Mouse (Mus musculus) heart, postnatal 25 days (tissue): ENCODE data around the gene Stub1. TPM values are rescaled to one million over a fixed set of nuclear protein-coding genes. Genes with fewer than 3 reads are reported as not detected.
"Not testable (repeated sequence)": the region's sequence is repeated elsewhere in the genome, so short reads cannot be mapped to it uniquely, and the experiment has no call there.

Experiments used
- DNase-seq: peaks from one replicate; pipeline ENCODE4 v3.0.0; 2022; ENCODE audit warnings: low spot score
- intact Hi-C: fragments of 180-260 bp; cut with DNase I; formaldehyde crosslinking; loops from one replicate; pipeline ENCODE4 v1.15.1; 2025
- total RNA-seq, 2 experiments: library from RNA; stranded (reverse); gene quantifications; 2 replicates each; pipeline ENCODE4 v1.2.3; 2021

Gene Stub1
- total RNA-seq, 2 experiments from 2014 or later, result 114 to 117 TPM

DNA sequence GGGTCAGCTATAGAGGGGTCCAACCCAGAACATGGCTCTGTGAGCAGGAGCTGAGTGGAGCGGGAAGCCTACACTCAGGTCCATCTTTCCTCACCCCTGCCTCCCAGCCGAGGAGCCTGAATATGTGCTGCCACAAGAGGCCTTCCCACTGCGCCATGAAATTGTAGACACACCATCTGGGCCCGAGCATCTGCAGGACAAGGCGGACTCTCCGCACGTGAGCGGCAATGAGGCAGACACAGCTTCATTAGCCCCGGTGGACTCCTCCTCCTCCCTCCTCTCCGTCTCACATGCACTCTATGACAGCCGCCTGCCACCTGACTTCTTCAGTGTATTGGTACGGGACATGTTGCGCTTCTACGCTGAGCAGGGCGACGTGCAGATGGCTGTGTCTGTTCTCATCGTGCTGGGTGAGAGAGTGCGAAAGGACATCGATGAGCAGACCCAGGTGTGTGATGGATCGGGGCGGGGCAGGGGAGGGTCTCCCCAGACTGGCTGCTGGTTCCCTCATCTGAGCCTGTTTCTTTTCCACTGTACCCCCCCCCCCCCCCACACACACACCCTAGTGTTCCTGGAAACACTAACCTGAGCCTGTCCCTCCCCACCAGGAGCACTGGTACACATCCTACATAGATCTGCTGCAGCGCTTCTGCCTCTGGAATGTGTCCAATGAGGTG is 5.5 kb downstream of the Stub1 start:
- DNase-seq, result no peak
- intact Hi-C loops, result no loop called here

- intact Hi-C loops, result no loop called here
- no peak for DNase-seq
These were observed 6.2 kb downstream of the Stub1 start for GRCm38 (mm10) chr17:25827011-25827410.

DNA sequence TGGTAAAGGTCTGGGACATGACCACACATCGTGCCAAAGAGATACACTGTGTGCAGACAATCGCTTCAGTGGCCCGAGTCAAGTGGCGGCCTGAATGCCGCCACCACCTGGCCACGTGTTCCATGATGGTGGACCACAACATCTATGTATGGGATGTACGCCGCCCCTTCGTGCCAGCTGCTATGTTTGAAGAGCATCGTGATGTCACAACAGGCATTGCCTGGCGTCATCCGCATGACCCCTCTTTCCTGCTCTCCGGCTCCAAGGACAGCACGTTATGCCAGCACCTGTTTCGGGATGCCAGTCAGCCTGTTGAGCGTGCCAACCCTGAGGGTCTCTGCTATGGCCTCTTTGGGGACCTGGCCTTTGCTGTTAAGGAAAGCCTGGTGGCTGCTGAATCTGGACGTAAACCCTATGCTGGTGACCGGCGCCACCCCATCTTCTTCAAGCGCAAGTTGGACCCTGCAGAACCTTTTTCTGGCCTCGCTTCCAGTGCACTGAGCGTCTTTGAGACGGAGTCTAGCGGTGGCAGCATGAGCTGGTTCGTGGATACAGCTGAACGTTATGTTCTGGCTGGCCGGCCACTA is 7.1 kb downstream of the Stub1 start:
- DNase-seq, result no peak
- intact Hi-C loops, result no loop called here

DNA sequence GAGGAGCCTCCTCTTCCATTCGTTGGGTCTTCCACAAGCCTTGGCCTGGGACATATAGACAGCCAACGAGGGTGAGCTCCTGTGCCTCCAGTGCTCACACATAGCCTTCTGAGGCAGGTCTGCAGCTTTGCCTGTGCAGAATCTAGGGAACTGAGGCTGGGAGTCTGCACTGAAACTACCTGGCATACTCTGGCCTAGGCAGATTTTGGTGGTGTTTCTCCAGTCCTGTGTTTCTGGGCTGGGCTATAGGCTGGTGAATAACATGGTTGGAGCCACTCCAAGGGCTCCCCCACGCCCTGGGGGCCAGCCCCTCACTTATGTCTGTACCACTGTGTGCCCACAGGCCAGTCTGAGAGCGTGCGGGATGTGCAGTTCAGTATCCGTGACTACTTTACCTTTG is 7.9 kb downstream of the Stub1 start:
- intact Hi-C loops, result no loop called here

GRCm38 (mm10) chr17:25824362-25825142 is 8.7 kb downstream of the Stub1 start:
- intact Hi-C loops, result no loop called here
- no peak for DNase-seq

More for the DNA sequence above, 7.9 kb downstream of the Stub1 start:
- no peak for DNase-seq

- intact Hi-C loops, result loop anchor here (2.0 kb wide), 1 partner anchor 27 kb away; the partner anchor contains the start of gene Metrn
These were observed 9.8 kb downstream of the Stub1 start, which contains the start of gene Wdr24 for GRCm38 (mm10) chr17:25823452-25823851. TSS of gene Wdr24 (plus strand) at chr17:25823627.

DNA sequence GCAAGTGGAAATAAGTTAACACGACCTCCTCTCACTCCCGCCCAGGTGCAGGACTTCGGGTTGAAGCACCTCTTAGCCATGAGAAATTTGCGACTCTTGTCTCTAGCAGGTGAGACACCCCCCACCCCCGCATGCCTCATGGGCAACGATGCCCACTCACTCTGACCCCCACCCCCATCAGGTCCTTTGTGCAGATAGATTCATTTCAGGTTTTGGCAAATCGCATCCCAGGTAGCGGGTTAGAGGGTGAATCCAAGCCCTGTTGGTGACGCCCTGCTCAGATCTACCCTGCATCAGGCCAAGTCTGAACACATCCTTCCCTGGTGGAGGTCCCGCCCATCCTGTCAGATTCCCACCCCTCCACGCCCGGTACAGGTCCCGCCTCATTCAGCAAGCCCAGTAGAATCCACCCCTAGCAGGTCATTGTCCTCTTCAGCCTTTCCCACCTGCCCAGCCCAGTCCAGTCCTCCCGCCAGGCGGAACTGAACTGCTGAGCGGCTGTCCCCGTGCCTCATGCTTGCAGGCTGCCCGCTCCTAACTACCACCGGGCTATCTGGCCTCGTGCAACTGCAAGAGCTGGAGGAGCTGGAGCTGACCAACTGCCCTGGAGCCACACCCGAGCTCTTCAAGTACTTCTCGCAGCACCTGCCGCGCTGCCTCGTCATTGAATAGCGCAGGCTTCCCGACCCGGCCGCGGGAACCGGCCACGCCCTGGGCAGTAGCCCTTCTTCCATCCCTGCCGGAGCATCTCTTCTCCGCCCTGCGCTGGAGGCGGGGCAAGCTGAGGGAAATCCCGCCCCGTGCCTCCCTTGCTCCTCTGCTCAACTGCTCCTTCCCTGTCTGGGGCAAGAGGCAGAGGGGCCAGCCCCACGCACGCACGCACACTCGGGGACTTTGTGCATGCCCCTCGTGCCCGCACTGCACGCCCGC is 14.1 kb downstream of the Stub1 start:
- intact Hi-C loops, result no loop called here
- DNase-seq, result no peak

More at GRCm38 (mm10) chr17:25823452-25823851, 9.8 kb downstream of the Stub1 start, which contains the start of gene Wdr24:
- DNase-seq, result no peak

DNA sequence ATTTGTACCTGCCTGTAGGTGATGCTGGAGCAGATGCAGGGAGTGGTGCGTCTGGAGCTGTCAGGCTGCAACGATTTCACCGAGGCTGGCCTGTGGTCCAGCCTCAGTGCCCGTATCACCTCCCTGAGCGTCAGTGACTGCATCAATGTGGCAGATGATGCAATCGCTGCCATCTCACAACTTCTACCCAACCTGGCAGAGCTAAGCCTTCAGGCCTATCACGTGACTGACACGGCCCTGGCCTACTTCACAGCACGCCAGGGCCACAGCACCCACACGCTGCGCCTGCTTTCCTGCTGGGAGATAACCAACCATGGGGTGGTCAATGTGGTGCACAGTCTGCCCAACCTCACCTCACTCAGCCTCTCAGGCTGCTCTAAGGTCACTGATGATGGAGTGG is 15.5 kb downstream of the Stub1 start:
- no peak for DNase-seq
- intact Hi-C loops, result no loop called here

DNA sequence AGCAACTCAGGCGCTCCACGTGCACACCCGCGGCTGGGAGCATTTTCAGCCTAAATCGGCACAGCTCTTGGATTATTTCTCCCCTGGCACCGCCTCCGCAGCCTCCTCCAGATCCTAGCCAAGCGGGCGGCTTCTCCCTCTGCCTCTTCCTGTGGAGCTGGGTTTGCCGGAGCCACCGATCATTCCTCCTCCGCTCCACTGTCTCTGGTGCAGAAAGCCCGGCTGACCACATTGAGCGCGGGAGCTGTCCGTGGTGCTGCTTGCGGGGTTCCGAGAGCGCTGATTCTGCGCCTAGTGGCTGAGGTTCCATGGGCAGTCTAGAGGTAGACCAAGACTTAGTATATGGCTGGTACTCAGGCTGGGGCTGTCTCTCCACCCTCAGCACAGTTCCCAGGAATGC is 19.7 kb downstream of the Stub1 start:
- no peak for DNase-seq
- intact Hi-C loops, result no loop called here

- intact Hi-C loops, result no loop called here
- DNase-seq, result no peak
These were observed 22.3 kb downstream of the Stub1 start for GRCm38 (mm10) chr17:25810890-25811289.

- DNase-seq, result no peak
- intact Hi-C loops, result loop anchor here (10.0 kb wide), 1 partner anchor 335 kb away; no protein-coding TSS in a partner anchor
These were observed 23.4 kb downstream of the Stub1 start for GRCm38 (mm10) chr17:25809606-25810340.

DNA sequence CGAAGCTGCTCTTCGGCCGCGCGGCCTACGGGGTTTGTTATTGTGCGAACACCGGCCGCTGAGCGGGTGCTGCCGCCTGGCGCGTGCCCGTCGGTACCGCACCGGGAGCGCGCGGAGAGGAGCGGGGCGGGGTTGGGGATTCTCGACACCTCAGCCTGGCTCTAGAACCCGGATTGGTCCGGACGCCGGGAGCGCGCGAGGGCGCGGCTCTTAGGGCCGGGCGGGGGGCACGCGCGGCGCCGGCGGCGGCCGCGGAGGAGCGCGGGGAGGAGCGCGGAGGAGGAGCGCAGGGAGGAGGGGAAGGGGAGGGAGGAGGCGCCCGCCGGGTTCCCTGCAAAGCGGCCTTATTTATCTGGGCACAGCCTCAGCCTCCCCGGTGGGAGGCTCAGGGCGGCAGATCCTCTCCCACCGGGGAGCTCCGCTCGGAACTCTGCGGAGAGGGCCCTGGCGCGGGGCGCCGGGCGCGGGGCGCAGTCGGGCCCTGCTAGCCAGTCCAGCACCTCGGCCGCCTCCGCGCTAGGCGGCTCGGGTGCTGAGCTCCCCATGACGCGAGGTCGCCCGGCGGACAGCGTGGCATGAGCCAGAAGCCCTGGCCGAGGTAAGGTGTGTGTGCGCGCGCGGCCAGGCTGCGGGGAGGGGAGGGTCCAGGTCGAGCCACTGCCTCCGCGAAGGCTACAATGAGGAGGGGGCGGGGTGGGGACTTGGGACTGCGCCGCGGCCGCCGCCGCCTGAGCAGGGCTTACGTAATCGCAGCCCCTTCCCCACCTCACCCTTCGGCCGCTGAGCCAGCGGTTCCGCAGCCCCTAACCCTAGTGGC is 24.2 kb downstream of the Stub1 start, which contains the start of gene Fbxl16:
Gene Fbxl16, plus strand, starts transcription at position 297 of the 817 bp plus-strand sequence.
- intact Hi-C loops, result loop anchor here (10.0 kb wide), 1 partner anchor 334 kb away; no protein-coding TSS in a partner anchor
- peak; percentile 51 for DNase-seq

DNA sequence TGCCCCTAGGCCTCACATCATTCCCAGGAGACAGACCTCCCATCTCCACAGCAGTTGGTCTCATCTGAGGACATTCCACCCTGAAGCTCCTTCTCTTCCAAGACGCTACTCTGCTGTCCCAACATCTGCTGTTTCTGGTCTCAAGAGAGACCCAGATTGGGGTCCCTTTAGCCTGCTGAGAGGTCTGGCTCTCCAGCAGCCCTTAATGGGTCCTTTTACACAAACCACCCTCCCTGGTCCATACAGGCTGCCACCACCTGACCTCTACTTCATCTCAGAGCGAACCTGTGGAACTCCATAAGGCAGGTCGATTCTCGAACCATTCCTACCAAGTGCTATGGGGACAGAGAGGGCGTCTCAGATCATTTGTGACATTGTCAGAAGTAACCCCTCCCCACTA is 25.2 kb downstream of the Stub1 start:
- DNase-seq, result no peak
- intact Hi-C loops, result loop anchor here (10.0 kb wide), 1 partner anchor 333 kb away; no protein-coding TSS in a partner anchor

DNA sequence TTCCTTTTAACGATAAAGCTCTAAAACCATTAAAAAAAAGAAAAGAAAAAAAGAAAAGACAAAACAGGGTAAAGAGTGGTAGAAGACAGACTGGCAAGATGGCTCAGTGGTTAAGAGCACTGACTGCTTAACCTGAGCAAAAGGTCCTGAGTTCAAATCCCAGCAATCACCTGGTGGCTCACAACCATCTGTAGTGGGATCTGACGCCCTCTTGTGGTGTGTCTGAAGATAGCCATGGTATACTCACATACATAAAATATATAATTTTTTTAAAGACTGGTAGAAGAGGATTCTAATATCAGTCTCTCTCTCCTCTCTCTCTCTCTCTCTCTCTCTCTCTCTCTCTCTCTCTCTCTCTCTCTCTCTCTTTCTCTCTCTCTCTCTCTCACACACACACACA is 25.8 kb downstream of the Stub1 start:
- not testable (repeated sequence) for DNase-seq
- intact Hi-C loops, result loop anchor here (10.0 kb wide), 1 partner anchor 333 kb away; no protein-coding TSS in a partner anchor

DNA sequence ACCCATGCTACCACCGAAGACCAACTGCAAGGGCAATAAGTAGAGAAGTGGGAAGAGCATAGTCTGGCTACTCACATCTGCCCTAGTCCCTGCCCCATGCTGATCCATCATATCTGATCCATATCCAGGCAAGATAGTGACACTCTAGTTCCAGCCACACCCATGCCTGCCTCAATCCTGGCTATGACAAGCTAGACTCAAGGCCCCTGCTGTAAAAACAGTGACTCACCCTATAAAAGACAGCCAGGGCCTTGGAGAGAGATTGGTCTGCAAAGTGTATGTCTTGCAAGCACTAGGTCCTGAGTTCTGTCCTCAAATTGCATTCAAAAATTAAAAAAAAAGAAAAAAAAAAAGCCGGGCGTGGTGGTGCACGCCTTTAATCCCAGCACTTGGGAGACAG is 26.7 kb downstream of the Stub1 start:
- intact Hi-C loops, result loop anchor here (10.0 kb wide), 1 partner anchor 332 kb away; no protein-coding TSS in a partner anchor
- DNase-seq, result no peak

GRCm38 (mm10) chr17:25802825-25803517 is 30.2 kb downstream of the Stub1 start:
- DNase-seq, result no peak
- intact Hi-C loops, result loop anchor here (10.0 kb wide), 1 partner anchor 328 kb away; no protein-coding TSS in a partner anchor

DNA sequence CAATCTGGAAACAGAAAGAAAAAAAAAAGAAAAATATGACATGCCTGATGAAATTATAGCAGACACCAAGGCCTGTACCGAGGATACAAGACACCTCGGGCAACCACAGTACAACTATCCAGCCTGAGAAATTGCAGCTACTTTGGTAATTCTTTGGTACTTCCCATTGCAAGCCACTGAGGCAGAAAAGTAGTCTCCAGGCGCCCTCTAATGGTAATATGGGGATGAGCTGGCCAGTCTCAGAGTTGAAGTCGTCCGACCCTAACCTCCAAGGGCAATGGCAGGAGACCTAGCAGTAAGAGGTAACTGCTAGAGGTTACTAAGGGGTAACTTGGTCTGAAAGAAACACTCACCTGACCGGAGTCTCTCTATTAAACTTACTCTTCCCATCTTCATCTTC is 32.2 kb downstream of the Stub1 start:
- no peak for DNase-seq
- intact Hi-C loops, result loop anchor here (1.0 to 10.0 kb wide), 3 partner anchors 28 to 326 kb away; partner anchors contain the start of gene Narfl
